Mouse (Mus musculus): ENCODE measurements around the gene 2210016L21Rik.

GRCm38 (mm10) chr5:114908598-114909305 is 33.2 kb upstream of the 2210016L21Rik start:
- TF ChIP-seq E2F4 (IDR thresholded peaks at IDR 0.05; ENCODE audit: insufficient read depth) (no peak), CEBPB (IDR thresholded peaks at IDR 0.05; ENCODE audit: insufficient read depth, poor library complexity, severe bottlenecking) (no peak), MYOD1 (IDR thresholded peaks at IDR 0.05; ENCODE audit: control insufficient read depth in 1 of 3, insufficient read length in 2 of 3, low read depth in 2 of 3) (no peak), POLR2A (IDR thresholded peaks at IDR 0.05; ENCODE audit: insufficient read length, low read depth) (no peak), MAX (IDR thresholded peaks at IDR 0.05; ENCODE audit: low read depth) (no peak), POLR2AphosphoS2 (IDR thresholded peaks at IDR 0.05; ENCODE audit: insufficient read length, low read depth) (no peak), TCF3 (IDR thresholded peaks at IDR 0.05; ENCODE audit: insufficient read length, low read depth) (no peak), USF1 (IDR thresholded peaks at IDR 0.05; ENCODE audit: low read depth) (no peak), REST (IDR thresholded peaks at IDR 0.05; ENCODE audit: insufficient read depth, insufficient read length) (no peak), TCF12 (IDR thresholded peaks at IDR 0.05; ENCODE audit: insufficient read depth, poor library complexity, severe bottlenecking) (no peak)

All from myocyte (in vitro differentiated cells).